Mouse (Mus musculus) stomach, postnatal 0 days (tissue): ENCODE measurements around the gene Nme2.
"Not testable (repeated sequence)": the region's sequence is repeated elsewhere in the genome, so short reads cannot be mapped to it uniquely, and the experiment has no call there.

Source experiments
- CTCF ChIP-seq: IDR thresholded peaks from 2 replicates; pipeline ENCODE4 v1.5.1; 2016; ENCODE audit warnings: antibody characterized with exemption, low read depth, mild to moderate bottlenecking, moderate library complexity
- EP300 ChIP-seq: optimal IDR thresholded peaks from 2 replicates; pipeline ENCODE3; 2016; ENCODE audit warnings: antibody characterized with exemption

DNA sequence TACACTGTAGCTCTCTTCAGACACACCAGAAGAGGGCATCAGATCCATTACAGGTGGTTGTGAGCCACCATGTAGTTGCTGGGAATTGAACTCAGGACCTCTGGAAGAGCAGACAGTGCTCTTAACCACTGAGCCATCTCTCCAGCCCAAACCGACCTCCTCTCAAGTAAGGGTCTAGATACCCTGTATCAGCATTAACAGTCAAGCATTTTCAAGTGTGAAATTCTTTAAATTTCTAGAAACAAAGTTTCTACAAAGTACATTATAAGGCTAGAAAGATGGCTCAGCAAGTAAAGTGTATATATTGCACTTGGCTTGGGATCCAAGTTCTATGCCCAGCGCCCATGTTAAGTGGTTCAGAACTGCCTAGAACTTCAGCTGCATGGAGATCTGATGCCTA lies 41.0 kb downstream of the Nme2 start:
- not testable (repeated sequence) for TF ChIP-seq EP300, CTCF
